Mouse (Mus musculus) thymus, adult 2 months (tissue): ENCODE measurements around the gene Gm49366.

Experiments used
- CTCF ChIP-seq: fragments of 200-500 bp; IDR thresholded peaks from 2 replicates; pipeline ENCODE4 v1.5.1; 2012; ENCODE audit warnings: mild to moderate bottlenecking, control low read depth, low read length, moderate library complexity, borderline replicate concordance; ENCODE audit not compliant: control insufficient read depth, poor library complexity, insufficient read depth; ENCODE audit errors: extremely low read depth
- POLR2A ChIP-seq: fragments of 200-500 bp; IDR thresholded peaks from 2 replicates; pipeline ENCODE4 v1.6.1; 2012; ENCODE audit warnings: mild to moderate bottlenecking, low read length, control low read depth, moderate library complexity; ENCODE audit not compliant: control insufficient read depth, poor library complexity, insufficient read depth; ENCODE audit errors: extremely low read depth

DNA sequence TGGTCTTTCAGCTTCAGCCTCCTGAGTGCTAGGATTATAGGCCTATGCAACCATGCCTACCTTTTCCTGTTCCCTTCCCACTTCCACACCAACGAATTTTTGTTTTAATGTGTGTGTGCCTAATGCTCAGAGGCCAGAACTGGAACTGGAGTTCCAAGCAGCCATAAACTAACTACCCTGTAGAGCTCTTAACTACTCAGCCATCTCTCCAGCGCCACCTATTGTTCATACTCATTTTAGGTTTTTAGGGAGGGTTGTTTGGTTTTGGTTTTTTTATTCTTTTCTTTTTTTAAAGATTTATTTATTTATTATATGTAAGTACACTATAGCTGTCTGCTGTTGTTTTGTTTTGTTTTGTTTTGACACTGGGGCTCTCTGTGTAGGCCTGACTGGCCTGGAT is 22.2 kb downstream of the Gm49366 start:
- no peak for TF ChIP-seq CTCF
- TF ChIP-seq POLR2A = no peak
